Mouse (Mus musculus): ENCODE measurements around the gene Cfap100. TPM values are rescaled to one million over a fixed set of nuclear protein-coding genes. Genes with fewer than 3 reads are reported as not detected.

Cfap100 gene
- polyA plus RNA-seq, 1 experiment from 2014 or later = 0.58 TPM

DNA sequence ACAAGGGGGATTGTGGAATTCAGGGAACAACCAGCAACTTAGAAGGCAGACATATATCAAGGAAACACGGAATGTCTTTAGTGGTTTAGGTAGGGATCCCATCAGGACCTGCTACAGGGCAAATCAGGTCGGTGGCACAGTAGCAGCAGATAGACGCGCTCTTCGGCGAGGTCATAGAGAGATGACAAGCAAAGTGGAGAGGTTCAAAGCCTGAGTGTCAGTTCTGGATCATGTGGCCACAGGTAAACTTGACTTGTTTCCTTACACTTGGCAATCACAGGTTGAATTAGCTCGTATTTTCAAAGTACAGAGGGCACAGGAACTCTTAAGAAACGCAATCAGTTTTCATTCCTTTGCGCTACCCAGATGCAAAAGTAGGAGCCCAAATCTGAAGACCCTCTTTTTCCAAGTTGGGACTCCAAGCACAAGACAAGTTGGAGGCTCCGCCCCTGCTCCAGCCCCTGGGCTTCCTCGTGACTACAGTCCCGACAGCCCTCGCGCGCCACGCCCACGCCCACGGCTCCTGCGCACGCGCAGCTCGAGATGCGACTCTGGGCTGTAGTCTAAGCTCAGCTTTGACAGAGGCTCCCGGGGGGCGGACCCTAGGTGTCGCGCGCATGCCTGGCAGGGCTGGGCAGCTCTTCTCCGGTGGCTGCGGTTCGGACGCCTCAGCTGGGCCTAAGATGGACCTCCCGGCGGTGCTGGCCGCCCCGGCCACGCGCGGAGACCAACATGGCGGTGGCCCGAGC, 59.4 kb downstream of the Cfap100 start, which contains the start of gene Zxdc:
Gene Zxdc, plus strand, starts transcription at position 517 of the 749 bp plus-strand sequence.
- H3K4me2 ChIP-seq = peak within 1 kb of the TSS; percentile 94
- no peaks in the 10 kb centered on the region for H3K9me3 ChIP-seq (replicated peaks)
- WGBS = 5% methylated on average over 41 of the region's 41 CpGs
- peak within 1 kb of the TSS; percentile 89 for H3K9ac ChIP-seq
- H3K4me3 ChIP-seq (replicated peaks) = peak within 1 kb of the TSS; percentile 95
- peak; percentile 98 for ATAC-seq (replicated peaks; ENCODE audit: low FRiP score)
- peaks cover 24% of the 10 kb centered on the region for H3K4me1 ChIP-seq
- H3K36me3 ChIP-seq = peaks cover 22% of the 10 kb centered on the region
- peak within 1 kb of the TSS; percentile 88 for H3K27ac ChIP-seq
- no peaks in the 10 kb centered on the region for H3K27me3 ChIP-seq

DNA sequence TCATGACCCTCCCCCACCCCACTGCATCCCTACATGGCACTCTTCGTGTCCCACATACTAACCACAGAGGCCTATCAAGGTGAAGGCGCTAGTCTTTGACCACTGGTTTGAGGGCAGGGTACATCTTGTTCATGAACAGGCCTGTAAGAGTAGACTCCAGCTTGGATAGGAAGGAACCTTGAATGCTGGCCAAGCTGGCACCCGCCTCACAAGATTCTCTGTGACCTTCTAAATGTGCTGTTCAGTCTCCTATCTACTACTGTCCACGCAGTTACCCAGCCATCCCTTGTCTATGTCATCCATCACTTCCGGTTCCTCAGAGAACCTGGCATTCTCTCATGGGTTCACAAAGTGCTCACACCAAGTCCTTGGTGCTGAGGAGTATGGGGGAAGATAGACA, 65.3 kb downstream of the Cfap100 start:
- H3K9ac ChIP-seq = no peak overlapping the region
- no peak overlapping the region for H3K4me3 ChIP-seq (replicated peaks)
- H3K36me3 ChIP-seq = no peaks in the 10 kb centered on the region
- no peak for ATAC-seq (replicated peaks; ENCODE audit: low FRiP score)
- H3K4me2 ChIP-seq = no peak overlapping the region
- 88% methylated on average over 5 of the region's 5 CpGs for WGBS
- no peaks in the 10 kb centered on the region for H3K27me3 ChIP-seq
- no peaks in the 10 kb centered on the region for H3K9me3 ChIP-seq (replicated peaks)
- no peak overlapping the region for H3K27ac ChIP-seq
- peaks cover 26% of the 10 kb centered on the region for H3K4me1 ChIP-seq

DNA sequence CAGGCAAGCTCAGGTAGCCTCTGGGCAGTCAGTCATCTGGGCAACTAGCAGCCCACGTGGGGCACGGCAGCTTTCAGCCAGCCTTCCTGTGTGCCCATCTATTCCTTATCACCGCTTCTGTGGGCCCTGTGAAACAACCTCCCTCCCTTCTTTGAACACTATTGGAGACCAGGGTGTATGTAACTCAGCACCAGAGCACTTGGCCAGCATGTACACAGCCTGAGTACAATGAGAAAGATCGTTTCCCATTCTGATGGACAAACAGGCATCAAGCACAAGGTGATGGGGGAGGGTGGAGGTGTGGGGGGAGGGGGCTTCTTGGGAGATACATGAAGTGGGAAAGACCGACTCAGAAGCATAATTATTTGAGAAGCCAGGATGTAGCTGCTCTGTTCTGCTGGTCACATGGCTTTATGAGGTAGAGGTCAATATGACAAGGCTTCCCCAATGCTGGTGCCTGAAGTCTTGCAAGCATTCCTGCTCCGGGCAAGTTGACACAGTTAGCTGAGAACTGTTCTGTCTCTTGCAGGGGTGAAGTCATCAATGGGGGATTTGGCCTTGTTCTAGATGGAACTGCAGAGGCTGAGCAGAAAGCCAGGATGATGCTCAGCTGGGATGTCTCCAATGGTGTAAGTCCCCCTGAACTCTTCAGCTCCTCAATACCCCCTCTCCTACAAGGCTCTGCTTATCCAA, 67.5 kb downstream of the Cfap100 start:
- peaks cover 35% of the 10 kb centered on the region for H3K4me1 ChIP-seq
- no peaks in the 10 kb centered on the region for H3K27me3 ChIP-seq
- H3K36me3 ChIP-seq = no peaks in the 10 kb centered on the region
- 88% methylated on average over 6 of the region's 6 CpGs for WGBS
- no peak overlapping the region for H3K4me2 ChIP-seq
- H3K9ac ChIP-seq = no peak overlapping the region
- no peak overlapping the region for H3K4me3 ChIP-seq (replicated peaks)
- H3K27ac ChIP-seq = no peak overlapping the region
- no peaks in the 10 kb centered on the region for H3K9me3 ChIP-seq (replicated peaks)
- no peak for ATAC-seq (replicated peaks; ENCODE audit: low FRiP score)

DNA sequence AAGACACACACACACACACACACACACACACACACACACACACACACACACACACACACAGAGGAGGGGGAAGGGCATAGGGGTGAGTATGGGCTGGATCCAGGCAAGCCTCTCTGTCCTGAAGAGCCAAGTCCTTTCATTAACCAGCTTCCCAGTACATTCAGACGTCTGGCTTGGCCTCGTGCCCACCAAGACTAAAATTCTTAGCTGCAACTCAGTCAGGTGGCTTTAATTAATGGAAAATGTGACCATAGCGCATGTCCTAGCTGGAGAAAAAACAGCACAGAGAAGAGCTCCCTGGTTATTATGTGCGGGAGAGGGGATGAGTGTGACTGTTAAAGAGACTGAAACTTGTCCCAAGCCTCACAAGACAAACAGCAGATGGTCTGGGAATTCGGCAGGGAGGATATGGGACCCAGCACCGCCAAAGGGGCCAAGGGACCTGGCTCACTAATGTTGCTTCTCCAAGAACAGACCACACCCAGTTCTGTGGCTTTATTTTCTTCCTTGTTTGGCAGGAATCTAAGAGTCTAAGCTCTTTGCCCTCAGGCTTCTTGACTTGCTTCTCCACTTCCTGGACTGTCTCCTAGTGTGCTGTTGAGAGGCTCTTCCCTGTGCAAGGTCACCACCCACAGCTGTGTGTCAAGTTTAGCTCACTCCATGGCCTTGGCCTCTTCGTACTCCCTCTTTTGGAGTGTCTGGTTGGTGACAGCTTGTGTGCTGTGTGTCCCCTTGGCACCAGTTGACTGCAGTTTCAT, 68.4 kb downstream of the Cfap100 start:
- no peaks in the 10 kb centered on the region for H3K27me3 ChIP-seq
- H3K4me1 ChIP-seq = peaks cover 35% of the 10 kb centered on the region
- H3K9me3 ChIP-seq (replicated peaks) = no peaks in the 10 kb centered on the region
- ATAC-seq (replicated peaks; ENCODE audit: low FRiP score) = peak; percentile 68
- H3K27ac ChIP-seq = peak overlapping the region; percentile 61
- H3K9ac ChIP-seq = no peak overlapping the region
- H3K4me2 ChIP-seq = no peak overlapping the region
- H3K36me3 ChIP-seq = no peaks in the 10 kb centered on the region
- no peak overlapping the region for H3K4me3 ChIP-seq (replicated peaks)
- WGBS = 40% methylated on average over 7 of the region's 7 CpGs

DNA sequence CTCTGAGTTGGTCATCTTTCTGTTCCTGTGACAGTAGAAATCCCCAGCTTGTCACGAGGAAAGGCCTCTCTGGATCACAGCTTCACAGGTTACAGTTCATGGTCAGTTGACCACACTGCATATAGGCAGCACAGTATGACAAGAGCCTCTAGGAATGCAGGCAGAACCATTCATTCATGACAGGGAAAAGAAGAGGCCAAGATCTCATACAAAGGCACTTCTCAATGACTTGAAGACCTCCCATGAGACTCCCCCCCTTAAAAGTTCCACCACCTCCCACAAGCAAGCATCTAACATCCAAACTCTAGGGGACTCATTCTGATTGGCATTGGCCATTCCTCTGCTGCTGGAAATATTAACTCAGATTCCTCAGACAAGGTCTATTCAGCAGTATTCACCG, 69.2 kb downstream of the Cfap100 start:
- Histone ChIP-seq H3K9me3 (replicated peaks) (no peaks in the 10 kb centered on the region), H3K27ac (peak overlapping the region; percentile 61), H3K4me2 (no peak overlapping the region), H3K4me3 (replicated peaks) (no peak overlapping the region), H3K27me3 (no peaks in the 10 kb centered on the region), H3K4me1 (peaks cover 35% of the 10 kb centered on the region), H3K9ac (no peak overlapping the region), H3K36me3 (no peaks in the 10 kb centered on the region)
- 62% methylated on average over 2 of the region's 2 CpGs for WGBS
- ATAC-seq (replicated peaks; ENCODE audit: low FRiP score) = peak; percentile 86

DNA sequence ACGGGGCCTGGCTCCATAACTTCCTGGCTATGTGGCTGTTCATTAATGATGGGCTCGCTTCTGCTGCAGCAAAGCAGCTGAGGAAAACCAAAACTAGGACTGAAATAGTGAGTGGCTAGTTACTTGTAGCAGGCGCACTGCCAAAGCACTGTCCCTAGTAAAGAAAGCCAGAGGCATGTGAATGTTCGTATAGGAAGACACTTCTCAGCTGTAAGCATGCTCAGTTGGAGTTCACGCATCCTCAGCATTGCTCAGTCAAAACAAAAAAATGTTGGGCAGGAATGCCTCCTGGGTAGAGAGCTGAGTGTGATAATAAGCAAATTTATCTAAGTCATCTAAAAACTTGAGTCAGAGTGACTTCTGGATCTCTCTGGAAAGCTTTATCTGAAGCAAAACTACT, 70.5 kb downstream of the Cfap100 start:
- H3K4me1 ChIP-seq = peaks cover 35% of the 10 kb centered on the region
- no peak overlapping the region for H3K4me2 ChIP-seq
- H3K9me3 ChIP-seq (replicated peaks) = no peaks in the 10 kb centered on the region
- no peak overlapping the region for H3K4me3 ChIP-seq (replicated peaks)
- 65% methylated on average over 5 of the region's 5 CpGs for WGBS
- H3K27ac ChIP-seq = no peak overlapping the region
- H3K27me3 ChIP-seq = no peaks in the 10 kb centered on the region
- no peak for ATAC-seq (replicated peaks; ENCODE audit: low FRiP score)
- H3K9ac ChIP-seq = no peak overlapping the region
- H3K36me3 ChIP-seq = no peaks in the 10 kb centered on the region

Other genes starting within 250 kb of the Cfap100 start
- gene V1ra8, start 226.0 kb downstream of the Cfap100 start, polyA plus RNA-seq (2015; fragmentation: Nextera tagmentation; extraction: Ambion mirVana) = not detected in 2 replicates
- not detected in 2 replicates for gene Vmn1r53, start 204.4 kb downstream of the Cfap100 start, polyA plus RNA-seq (2015; fragmentation: Nextera tagmentation; extraction: Ambion mirVana)
- not detected in 2 replicates for gene Vmn1r54, start 182.5 kb downstream of the Cfap100 start, polyA plus RNA-seq (2015; fragmentation: Nextera tagmentation; extraction: Ambion mirVana)
- not detected in 2 replicates for gene BC048671, start 127.6 kb downstream of the Cfap100 start, polyA plus RNA-seq (2015; fragmentation: Nextera tagmentation; extraction: Ambion mirVana)
- 4.9 and 5.6 TPM in 2 replicates for gene Chst13, start 103.6 kb downstream of the Cfap100 start, polyA plus RNA-seq (2015; fragmentation: Nextera tagmentation; extraction: Ambion mirVana)
- 0.17 and 0.44 TPM in 2 replicates for gene Uroc1, start 95.5 kb downstream of the Cfap100 start, polyA plus RNA-seq (2015; fragmentation: Nextera tagmentation; extraction: Ambion mirVana)
- gene Zxdc, start 59.3 kb downstream of the Cfap100 start, polyA plus RNA-seq (2015; fragmentation: Nextera tagmentation; extraction: Ambion mirVana) = 8.9 and 9.1 TPM in 2 replicates
- gene Klf15, start 33.8 kb upstream of the Cfap100 start, polyA plus RNA-seq (2015; fragmentation: Nextera tagmentation; extraction: Ambion mirVana) = 11.7 and 12.6 TPM in 2 replicates
- 11.2 and 13.8 TPM in 2 replicates for gene Aldh1l1, start 57.6 kb upstream of the Cfap100 start, polyA plus RNA-seq (2015; fragmentation: Nextera tagmentation; extraction: Ambion mirVana)
- 6.2 and 7.6 TPM in 2 replicates for gene Slc41a3, start 175.9 kb upstream of the Cfap100 start, polyA plus RNA-seq (2015; fragmentation: Nextera tagmentation; extraction: Ambion mirVana)

Measured in kidney, embryonic 15.5 days (tissue).